Mouse (Mus musculus): ENCODE results near the gene C2cd2. TPM values are rescaled to one million over a fixed set of nuclear protein-coding genes. Genes with fewer than 3 reads are reported as not detected.
A peak's percentile ranks its signal among the peaks of the same experiment; 100 is the strongest.

Gene C2cd2
- polyA plus RNA-seq, 1 experiment from 2014 or later = 11.7 TPM

DNA sequence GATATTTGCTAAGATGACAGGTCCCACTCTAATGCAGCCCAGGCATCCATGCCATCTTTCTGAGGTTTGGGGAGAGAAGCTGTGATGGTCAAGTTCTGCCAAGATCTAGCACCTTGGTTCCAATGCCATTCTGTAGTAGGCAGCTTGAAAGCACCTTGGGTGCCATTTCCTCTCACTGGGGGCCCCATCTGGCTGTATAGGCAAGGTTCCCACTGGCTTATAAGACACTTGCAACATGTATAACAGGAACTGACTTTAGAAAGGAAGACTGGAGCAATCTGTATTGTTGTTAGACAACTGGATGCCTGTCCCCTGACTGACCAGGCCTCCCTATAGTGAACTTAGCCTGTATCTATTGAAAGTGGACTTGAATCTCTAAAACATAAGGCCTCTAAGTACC is 74.6 kb downstream of the C2cd2 start:
- H3K4me1 ChIP-seq (ENCODE audit: control insufficient read depth, insufficient read depth, low read length) = no peaks in the 10 kb centered on the region
- H3K4me3 ChIP-seq (replicated peaks; ENCODE audit: low read depth, low read length) = no peak overlapping the region
- DNase-seq = no peak
- no peak overlapping the region for H3K4me2 ChIP-seq (ENCODE audit: low read length)
- no peaks in the 10 kb centered on the region for H3K27me3 ChIP-seq (ENCODE audit: control insufficient read depth, insufficient read depth, low read length)
- no peak overlapping the region for H3K27ac ChIP-seq (replicated peaks; ENCODE audit: low read depth, low read length)
- ATAC-seq (ENCODE audit: low FRiP score, low TSS enrichment) = no peak
- no peaks in the 10 kb centered on the region for H3K36me3 ChIP-seq (ENCODE audit: control insufficient read depth, insufficient read depth, low read length)
- no peak overlapping the region for H3K9ac ChIP-seq (replicated peaks; ENCODE audit: low read length)
- H3K9me3 ChIP-seq (ENCODE audit: control insufficient read depth, low read length) = no peaks in the 10 kb centered on the region

DNA sequence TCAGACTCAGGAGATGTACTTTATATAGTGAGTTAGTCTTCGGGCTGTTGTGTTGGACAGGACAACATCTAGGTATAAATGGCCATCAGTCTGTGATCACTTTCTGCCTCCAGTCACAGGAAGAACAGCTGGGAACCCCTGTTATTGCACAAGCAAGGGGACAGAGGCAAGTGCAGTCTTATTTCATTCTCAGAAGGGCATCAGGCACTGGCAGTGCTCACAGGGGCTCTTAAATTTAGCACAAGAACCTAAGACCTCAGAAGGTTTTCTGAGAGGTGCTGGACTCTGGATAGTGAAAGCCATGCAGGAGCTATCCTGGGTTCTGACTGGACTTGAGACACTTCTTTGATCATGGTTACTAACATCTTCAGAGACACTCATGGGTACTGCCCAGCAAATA is 78.7 kb downstream of the C2cd2 start:
- no peaks in the 10 kb centered on the region for H3K9me3 ChIP-seq (ENCODE audit: control insufficient read depth, low read length)
- H3K36me3 ChIP-seq (ENCODE audit: control insufficient read depth, insufficient read depth, low read length) = no peaks in the 10 kb centered on the region
- H3K9ac ChIP-seq (replicated peaks; ENCODE audit: low read length) = no peak overlapping the region
- no peak overlapping the region for H3K27ac ChIP-seq (replicated peaks; ENCODE audit: low read depth, low read length)
- ATAC-seq (ENCODE audit: low FRiP score, low TSS enrichment) = no peak
- H3K4me3 ChIP-seq (replicated peaks; ENCODE audit: low read depth, low read length) = no peak overlapping the region
- no peak for DNase-seq
- no peaks in the 10 kb centered on the region for H3K27me3 ChIP-seq (ENCODE audit: control insufficient read depth, insufficient read depth, low read length)
- no peak overlapping the region for H3K4me2 ChIP-seq (ENCODE audit: low read length)
- no peaks in the 10 kb centered on the region for H3K4me1 ChIP-seq (ENCODE audit: control insufficient read depth, insufficient read depth, low read length)
- 97% methylated on average over 1 of the region's 1 CpGs for WGBS

- H3K27me3 ChIP-seq (ENCODE audit: control insufficient read depth, insufficient read depth, low read length) = no peaks in the 10 kb centered on the region
- no peak for ATAC-seq (ENCODE audit: low FRiP score, low TSS enrichment)
Observed at GRCm38 (mm10) chr16:97882891-97883290, 79.5 kb downstream of the C2cd2 start.

GRCm38 (mm10) chr16:97879134-97879533 is 83.3 kb downstream of the C2cd2 start:
- H3K27ac ChIP-seq (replicated peaks; ENCODE audit: low read depth, low read length) = no peak overlapping the region
- no peaks in the 10 kb centered on the region for H3K27me3 ChIP-seq (ENCODE audit: control insufficient read depth, insufficient read depth, low read length)
- WGBS = 81% methylated on average over 1 of the region's 1 CpGs
- H3K4me2 ChIP-seq (ENCODE audit: low read length) = no peak overlapping the region
- no peak overlapping the region for H3K9ac ChIP-seq (replicated peaks; ENCODE audit: low read length)
- H3K36me3 ChIP-seq (ENCODE audit: control insufficient read depth, insufficient read depth, low read length) = 0 out of 2 replicates have a peak, but pooled peaks cover 7% of the 10 kb centered on the region
- DNase-seq (peak; percentile 51), ATAC-seq (ENCODE audit: low FRiP score, low TSS enrichment) (no peak)
- no peaks in the 10 kb centered on the region for H3K9me3 ChIP-seq (ENCODE audit: control insufficient read depth, low read length)
- H3K4me1 ChIP-seq (ENCODE audit: control insufficient read depth, insufficient read depth, low read length) = no peaks in the 10 kb centered on the region
- H3K4me3 ChIP-seq (replicated peaks; ENCODE audit: low read depth, low read length) = no peak overlapping the region

More at GRCm38 (mm10) chr16:97882891-97883290, 79.5 kb downstream of the C2cd2 start:
- Histone ChIP-seq H3K9me3 (ENCODE audit: control insufficient read depth, low read length) (no peaks in the 10 kb centered on the region), H3K4me3 (replicated peaks; ENCODE audit: low read depth, low read length) (no peak overlapping the region), H3K9ac (replicated peaks; ENCODE audit: low read length) (no peak overlapping the region), H3K27ac (replicated peaks; ENCODE audit: low read depth, low read length) (no peak overlapping the region), H3K4me2 (ENCODE audit: low read length) (no peak overlapping the region), H3K36me3 (ENCODE audit: control insufficient read depth, insufficient read depth, low read length) (no peaks in the 10 kb centered on the region), H3K4me1 (ENCODE audit: control insufficient read depth, insufficient read depth, low read length) (no peaks in the 10 kb centered on the region)
- DNase-seq = no peak

DNA sequence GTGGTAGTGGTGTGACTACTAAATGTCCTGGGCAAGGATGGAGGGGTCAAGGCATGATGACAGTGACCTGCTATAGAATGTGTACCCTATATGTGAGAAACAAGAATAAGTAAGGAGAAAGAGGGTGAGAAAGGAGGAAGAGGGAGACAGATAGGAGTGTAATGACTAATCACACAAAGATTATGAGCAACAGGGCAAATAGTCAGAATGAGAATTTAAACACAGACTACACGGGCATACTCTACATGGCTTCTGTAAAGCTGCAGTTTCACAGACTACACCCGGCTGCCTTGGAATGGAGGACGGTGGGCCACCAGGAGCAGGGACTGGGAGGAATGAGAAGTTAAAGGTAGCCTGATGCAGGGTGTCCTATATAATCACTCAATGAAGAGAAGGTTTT is 84.9 kb downstream of the C2cd2 start:
- DNase-seq (no peak), ATAC-seq (ENCODE audit: low FRiP score, low TSS enrichment) (no peak)
- peaks cover 7% of the 10 kb centered on the region; the same call in 1 of the 2 replicates for H3K36me3 ChIP-seq (ENCODE audit: control insufficient read depth, insufficient read depth, low read length)
- WGBS = 93% methylated on average over 3 of the region's 3 CpGs
- no peak overlapping the region for H3K4me2 ChIP-seq (ENCODE audit: low read length)
- H3K9me3 ChIP-seq (ENCODE audit: control insufficient read depth, low read length) = no peaks in the 10 kb centered on the region
- no peak overlapping the region for H3K4me3 ChIP-seq (replicated peaks; ENCODE audit: low read depth, low read length)
- H3K27me3 ChIP-seq (ENCODE audit: control insufficient read depth, insufficient read depth, low read length) = no peaks in the 10 kb centered on the region
- H3K9ac ChIP-seq (replicated peaks; ENCODE audit: low read length) = no peak overlapping the region
- H3K4me1 ChIP-seq (ENCODE audit: control insufficient read depth, insufficient read depth, low read length) = no peaks in the 10 kb centered on the region
- no peak overlapping the region for H3K27ac ChIP-seq (replicated peaks; ENCODE audit: low read depth, low read length)

GRCm38 (mm10) chr16:97875101-97875500 is 87.3 kb downstream of the C2cd2 start:
- Histone ChIP-seq H3K9ac (replicated peaks; ENCODE audit: low read length) (no peak overlapping the region), H3K9me3 (ENCODE audit: control insufficient read depth, low read length) (no peaks in the 10 kb centered on the region), H3K4me2 (ENCODE audit: low read length) (no peak overlapping the region), H3K4me3 (replicated peaks; ENCODE audit: low read depth, low read length) (no peak overlapping the region), H3K27ac (replicated peaks; ENCODE audit: low read depth, low read length) (no peak overlapping the region), H3K27me3 (ENCODE audit: control insufficient read depth, insufficient read depth, low read length) (no peaks in the 10 kb centered on the region), H3K36me3 (ENCODE audit: control insufficient read depth, insufficient read depth, low read length) (peaks cover 10% of the 10 kb centered on the region; the same call in 1 of the 2 replicates), H3K4me1 (ENCODE audit: control insufficient read depth, insufficient read depth, low read length) (no peaks in the 10 kb centered on the region)
- WGBS = 90% methylated on average over 4 of the region's 4 CpGs
- ATAC-seq (ENCODE audit: low FRiP score, low TSS enrichment) = no peak
- no peak for DNase-seq

GRCm38 (mm10) chr16:97874376-97874775 is 88.0 kb downstream of the C2cd2 start:
- no peak for ATAC-seq (ENCODE audit: low FRiP score, low TSS enrichment)
- H3K9ac ChIP-seq (replicated peaks; ENCODE audit: low read length) = no peak overlapping the region
- no peak overlapping the region for H3K4me3 ChIP-seq (replicated peaks; ENCODE audit: low read depth, low read length)
- 64% methylated on average over 1 of the region's 1 CpGs for WGBS
- no peak for DNase-seq
- no peaks in the 10 kb centered on the region for H3K27me3 ChIP-seq (ENCODE audit: control insufficient read depth, insufficient read depth, low read length)
- no peaks in the 10 kb centered on the region for H3K9me3 ChIP-seq (ENCODE audit: control insufficient read depth, low read length)
- H3K36me3 ChIP-seq (ENCODE audit: control insufficient read depth, insufficient read depth, low read length) = peaks cover 10% of the 10 kb centered on the region; the same call in 1 of the 2 replicates
- no peak overlapping the region for H3K4me2 ChIP-seq (ENCODE audit: low read length)
- H3K4me1 ChIP-seq (ENCODE audit: control insufficient read depth, insufficient read depth, low read length) = no peaks in the 10 kb centered on the region
- no peak overlapping the region for H3K27ac ChIP-seq (replicated peaks; ENCODE audit: low read depth, low read length)

- Histone ChIP-seq H3K27me3 (ENCODE audit: control insufficient read depth, insufficient read depth, low read length) (no peaks in the 10 kb centered on the region), H3K27ac (replicated peaks; ENCODE audit: low read depth, low read length) (no peak overlapping the region), H3K4me3 (replicated peaks; ENCODE audit: low read depth, low read length) (no peak overlapping the region), H3K4me1 (ENCODE audit: control insufficient read depth, insufficient read depth, low read length) (no peaks in the 10 kb centered on the region), H3K9ac (replicated peaks; ENCODE audit: low read length) (no peak overlapping the region), H3K9me3 (ENCODE audit: control insufficient read depth, low read length) (no peaks in the 10 kb centered on the region), H3K4me2 (ENCODE audit: low read length) (no peak overlapping the region), H3K36me3 (ENCODE audit: control insufficient read depth, insufficient read depth, low read length) (peaks cover 20% of the 10 kb centered on the region; the same call in 1 of the 2 replicates)
- WGBS = 72% methylated on average over 5 of the region's 5 CpGs
- DNase-seq (no peak), ATAC-seq (ENCODE audit: low FRiP score, low TSS enrichment) (no peak)
Observed at GRCm38 (mm10) chr16:97872657-97873056, 89.7 kb downstream of the C2cd2 start.

GRCm38 (mm10) chr16:97869193-97870102 is 93.0 kb downstream of the C2cd2 start:
- WGBS = 73% methylated on average over 6 of the region's 6 CpGs

More at GRCm38 (mm10) chr16:97869193-97870102, 93.0 kb downstream of the C2cd2 start:
- H3K9ac ChIP-seq (replicated peaks; ENCODE audit: low read length) = no peak overlapping the region
- ATAC-seq (ENCODE audit: low FRiP score, low TSS enrichment) = no peak
- H3K9me3 ChIP-seq (ENCODE audit: control insufficient read depth, low read length) = no peaks in the 10 kb centered on the region
- H3K4me1 ChIP-seq (ENCODE audit: control insufficient read depth, insufficient read depth, low read length) = no peaks in the 10 kb centered on the region
- H3K4me2 ChIP-seq (ENCODE audit: low read length) = no peak overlapping the region
- no peak overlapping the region for H3K27ac ChIP-seq (replicated peaks; ENCODE audit: low read depth, low read length)
- no peaks in the 10 kb centered on the region for H3K27me3 ChIP-seq (ENCODE audit: control insufficient read depth, insufficient read depth, low read length)
- no peak for DNase-seq
- H3K4me3 ChIP-seq (replicated peaks; ENCODE audit: low read depth, low read length) = no peak overlapping the region
- peaks cover 14% of the 10 kb centered on the region; the same call in 1 of the 2 replicates for H3K36me3 ChIP-seq (ENCODE audit: control insufficient read depth, insufficient read depth, low read length)
